19 mouse cellular contexts compared by ENCODE assay signal in the genomic region with DNA sequence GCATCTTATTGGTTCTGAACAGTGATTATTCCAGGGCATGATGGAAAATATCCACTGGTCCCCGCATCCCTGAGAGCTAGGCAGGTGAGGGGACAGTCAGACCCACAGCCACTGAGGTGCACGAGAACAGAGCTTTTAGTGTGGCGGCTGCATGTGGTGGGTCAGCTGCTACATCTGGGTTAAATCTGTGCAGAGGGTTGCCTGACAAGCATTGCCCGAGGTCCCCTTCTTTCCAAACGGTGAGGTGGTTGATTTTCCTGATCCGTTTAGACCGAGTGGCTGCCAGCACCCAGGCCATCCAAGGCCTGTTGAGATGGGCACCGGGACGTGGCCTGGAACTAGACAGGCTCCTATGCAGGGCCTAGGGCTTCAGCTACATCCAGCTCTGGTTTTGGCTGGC.
"Had no signal": no experiment of that assay in that cellular context is flagged by ENCODE, and none has a peak within 500 bp of the region (broad histone marks: within the 10 kb centered on the region; RNA-seq: fewer than 3 reads in every experiment).

No protein-coding gene starts in this region.

- H3K4me3 ChIP-seq: limb, embryonic 12.5 days; limb, embryonic 15.5 days had no signal

- H3K9ac ChIP-seq: limb, embryonic 12.5 days; limb, embryonic 15.5 days; liver, embryonic 14.5 days; liver, postnatal 0 days; lung, embryonic 14.5 days had no signal

- ATAC-seq: liver, postnatal 0 days; lung, postnatal 0 days had no signal

- H3K36me3 ChIP-seq: limb, embryonic 12.5 days; limb, embryonic 15.5 days had no signal

- DNase-seq: kidney, adult 9 months; kidney, postnatal 14 days; kidney, postnatal 4 days; liver, postnatal 0 days; lung, embryonic 14.5 days; midbrain, embryonic 14.5 days; right cerebral cortex, adult 18-20 months; right cerebral cortex, postnatal 14 days; right cerebral cortex, postnatal 4 days; thymus, adult 2 months; thymus, postnatal 14 days; thymus, postnatal 4 days had no signal

- H3K27ac ChIP-seq: limb, embryonic 12.5 days; limb, embryonic 15.5 days; liver, embryonic 14.5 days; macrophage; stomach, postnatal 0 days had no signal

- H3K4me2 ChIP-seq: limb, embryonic 12.5 days; limb, embryonic 15.5 days; liver, embryonic 11.5 days; lung, embryonic 14.5 days had no signal

- H3K9me3 ChIP-seq: limb, embryonic 15.5 days had no signal

- H3K27me3 ChIP-seq: limb, embryonic 12.5 days; limb, embryonic 15.5 days had no signal
